Mouse (Mus musculus) urinary bladder, postnatal 25 days (tissue): ENCODE results near the gene Cep68.

Experiments used
- DNase-seq: peaks from one replicate; pipeline ENCODE4 v3.0.0; 2022; ENCODE audit warnings: low spot score

The Cep68 gene

GRCm38 (mm10) chr11:20249296-20250110, at the start of gene Cep68:
TSS of gene Cep68 (minus strand) at chr11:20249429.
- DNase-seq, result peak; percentile 85

GRCm38 (mm10) chr11:20284463-20284862, 35.2 kb upstream of the Cep68 start:
- no peak for DNase-seq

- DNase-seq, result no peak
Measured at GRCm38 (mm10) chr11:20282601-20283219, 33.5 kb upstream of the Cep68 start.

- no peak for DNase-seq
Measured at GRCm38 (mm10) chr11:20280982-20281381, 31.8 kb upstream of the Cep68 start.

- no peak for DNase-seq
Measured at GRCm38 (mm10) chr11:20278702-20279101, 29.5 kb upstream of the Cep68 start.

- DNase-seq, result no peak
Measured at GRCm38 (mm10) chr11:20277106-20277505, 27.9 kb upstream of the Cep68 start.

GRCm38 (mm10) chr11:20275974-20276373, 26.7 kb upstream of the Cep68 start:
- DNase-seq, result no peak

- no peak for DNase-seq
Measured at GRCm38 (mm10) chr11:20269885-20270284, 20.7 kb upstream of the Cep68 start.

- no peak for DNase-seq
Measured at GRCm38 (mm10) chr11:20262628-20263380, 13.6 kb upstream of the Cep68 start.

- no peak for DNase-seq
Measured at GRCm38 (mm10) chr11:20254791-20255190, 5.6 kb upstream of the Cep68 start.

GRCm38 (mm10) chr11:20253088-20253487, 3.9 kb upstream of the Cep68 start:
- no peak for DNase-seq

- DNase-seq, result no peak
Measured at GRCm38 (mm10) chr11:20250476-20251178, 1.4 kb upstream of the Cep68 start.

- no peak for DNase-seq
Measured at GRCm38 (mm10) chr11:20248840-20249239, 389 bp downstream of the Cep68 start.

- DNase-seq, result no peak
Measured at GRCm38 (mm10) chr11:20248277-20248676, 952 bp downstream of the Cep68 start.

GRCm38 (mm10) chr11:20247146-20247855, 1.9 kb downstream of the Cep68 start:
- no peak for DNase-seq

GRCm38 (mm10) chr11:20246616-20247015, 2.6 kb downstream of the Cep68 start:
- no peak for DNase-seq

- DNase-seq, result no peak
Measured at GRCm38 (mm10) chr11:20245316-20245715, 3.9 kb downstream of the Cep68 start.

GRCm38 (mm10) chr11:20244336-20245290, 4.6 kb downstream of the Cep68 start:
- no peak for DNase-seq

GRCm38 (mm10) chr11:20243214-20243913, 5.9 kb downstream of the Cep68 start:
- DNase-seq, result no peak
